Mouse (Mus musculus): ENCODE results near the gene Piwil4.
"Not testable (repeated sequence)": the region's sequence is repeated elsewhere in the genome, so short reads cannot be mapped to it uniquely, and the experiment has no call there.

Gene Piwil4

DNA sequence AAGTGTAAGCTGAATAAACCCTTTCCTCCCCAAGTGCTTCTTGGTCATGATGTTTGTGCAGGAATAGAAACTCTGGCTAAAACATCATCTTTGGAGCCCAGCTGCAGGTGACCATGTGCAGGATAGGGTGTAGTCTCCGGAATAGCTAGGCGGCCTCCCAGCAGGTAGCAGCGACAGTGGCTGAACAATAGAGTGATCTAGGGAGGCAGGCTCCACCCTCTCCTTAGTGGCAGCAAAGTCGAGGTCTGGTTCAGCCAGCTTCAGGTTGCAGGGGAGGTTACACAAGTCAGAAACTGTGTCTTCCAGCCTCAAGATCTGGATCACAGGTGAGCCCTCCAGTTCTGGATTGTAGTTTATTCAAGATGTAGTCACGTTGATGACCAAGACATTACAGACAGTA lies 68.6 kb downstream of the Piwil4 start:
- DNase-seq (ENCODE audit: extremely low spot score) = not testable (repeated sequence)

DNA sequence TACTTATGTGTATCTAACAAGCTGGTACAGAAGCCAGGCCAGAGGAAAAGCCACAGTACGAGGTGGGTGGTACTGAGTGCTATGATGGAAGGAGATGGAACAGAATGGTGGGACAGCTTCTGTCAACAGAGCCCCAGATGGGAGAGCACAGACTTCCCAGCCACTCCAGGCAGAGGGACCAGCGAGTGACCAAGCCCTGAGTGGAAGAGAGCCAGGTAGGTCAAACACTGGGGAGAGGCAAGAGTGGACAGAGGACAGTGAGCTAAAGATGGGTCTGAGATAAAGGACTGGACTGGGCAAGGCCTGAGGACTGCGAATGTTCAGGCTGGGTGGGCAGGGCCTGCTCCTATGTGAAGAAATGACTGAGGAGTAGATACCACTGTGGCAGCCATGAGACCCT lies 72.2 kb downstream of the Piwil4 start:
- DNase-seq (ENCODE audit: extremely low spot score) = no peak

DNA sequence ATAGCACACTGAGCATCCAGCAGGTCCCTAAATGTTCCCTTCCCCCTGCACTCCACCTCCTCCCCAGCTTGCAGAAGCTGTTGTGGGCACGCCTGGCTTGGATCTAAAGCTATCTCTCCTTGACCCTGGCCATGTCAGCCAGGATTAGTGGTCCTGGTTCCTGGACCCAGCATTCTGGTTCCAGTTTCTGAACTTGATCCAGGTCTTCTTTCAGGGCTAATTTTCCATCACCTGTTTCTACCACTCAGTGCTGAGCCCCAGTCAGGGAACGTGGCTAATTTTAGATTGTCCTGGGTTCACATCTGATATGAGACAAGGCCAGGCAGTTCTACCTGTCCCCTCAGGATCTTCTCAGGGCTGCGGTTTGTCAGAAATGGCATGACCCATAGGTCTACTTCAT lies 74.5 kb downstream of the Piwil4 start:
- no peak for DNase-seq (ENCODE audit: extremely low spot score)

DNA sequence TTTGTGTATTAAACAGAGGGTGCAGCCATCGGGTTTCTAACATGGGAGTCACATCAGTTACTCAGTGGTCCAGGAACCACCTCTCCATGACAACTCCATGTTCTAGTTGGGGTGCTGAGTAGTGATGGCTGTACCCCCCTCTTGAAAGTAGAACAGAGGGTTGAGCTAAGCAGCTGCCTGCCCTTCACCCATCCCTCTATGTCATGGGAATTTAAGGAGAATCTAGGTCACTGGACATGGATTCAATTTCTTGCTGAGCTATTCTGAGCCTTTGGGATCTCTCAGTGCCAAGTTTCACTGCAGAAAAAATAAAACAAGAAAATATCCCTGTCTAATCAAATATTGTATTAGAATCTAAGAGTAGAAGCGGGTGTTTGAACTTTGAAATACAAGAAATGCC lies 76.9 kb downstream of the Piwil4 start:
- no peak for DNase-seq (ENCODE audit: extremely low spot score)

DNA sequence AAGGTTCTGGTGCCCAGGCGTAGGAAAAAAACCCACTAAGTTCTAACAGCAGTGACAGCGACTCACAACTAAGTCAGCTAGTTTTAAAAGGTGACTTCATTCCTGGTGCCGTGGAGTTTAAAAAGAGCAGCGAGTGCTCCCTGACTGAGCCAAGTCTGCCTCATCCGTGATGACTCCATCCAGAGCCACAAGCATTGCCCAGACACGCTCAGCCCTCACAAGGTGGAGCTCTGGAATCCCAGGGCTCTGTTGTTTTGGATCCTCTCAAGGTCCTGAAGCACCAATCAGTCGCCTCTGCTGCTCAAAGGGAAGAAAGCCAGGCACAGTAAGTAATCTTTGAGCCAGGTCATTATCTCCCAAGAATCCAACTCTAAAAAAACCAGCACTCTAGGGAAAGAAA lies 77.7 kb downstream of the Piwil4 start:
- DNase-seq (ENCODE audit: extremely low spot score) = no peak

DNA sequence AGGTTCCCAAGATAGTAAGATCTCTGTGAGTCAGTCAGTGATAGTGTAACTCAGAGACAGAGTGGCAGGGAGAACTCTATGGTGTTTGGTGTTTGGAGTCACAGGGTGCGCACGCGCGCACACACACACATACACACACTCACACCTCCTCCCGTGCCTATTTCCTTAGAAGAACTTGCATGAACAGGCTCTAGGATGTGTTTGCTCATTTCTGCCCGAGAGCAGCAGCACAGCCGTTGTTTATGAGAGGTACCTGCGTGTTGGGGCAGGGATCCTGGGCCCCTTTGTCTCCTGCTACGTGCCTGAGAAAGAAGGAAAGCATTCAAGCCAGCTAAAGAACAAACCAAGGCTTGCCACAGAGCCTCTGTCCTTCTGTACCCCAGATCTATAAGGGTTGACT lies 78.4 kb downstream of the Piwil4 start:
- no peak for DNase-seq (ENCODE audit: extremely low spot score)

DNA sequence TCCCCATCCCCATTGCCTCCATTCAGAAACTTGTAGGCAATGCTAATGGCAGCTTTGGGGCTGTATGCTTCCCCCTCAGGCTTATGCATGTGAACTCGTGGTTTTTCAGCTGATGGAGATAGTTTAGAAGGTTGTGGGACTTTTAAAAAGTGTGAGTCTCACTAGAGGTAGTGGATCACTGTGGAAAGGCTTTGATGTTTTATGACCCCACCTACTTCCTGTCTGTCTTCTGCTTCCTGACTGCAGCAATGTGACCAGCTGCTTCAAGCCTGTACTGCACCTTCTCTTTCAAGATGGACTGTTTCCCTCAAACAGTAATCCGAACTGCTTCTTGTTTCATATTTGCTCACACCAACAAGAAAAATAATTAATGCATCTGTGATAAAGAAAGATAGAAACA lies 82.6 kb downstream of the Piwil4 start:
- no peak for DNase-seq (ENCODE audit: extremely low spot score)

DNA sequence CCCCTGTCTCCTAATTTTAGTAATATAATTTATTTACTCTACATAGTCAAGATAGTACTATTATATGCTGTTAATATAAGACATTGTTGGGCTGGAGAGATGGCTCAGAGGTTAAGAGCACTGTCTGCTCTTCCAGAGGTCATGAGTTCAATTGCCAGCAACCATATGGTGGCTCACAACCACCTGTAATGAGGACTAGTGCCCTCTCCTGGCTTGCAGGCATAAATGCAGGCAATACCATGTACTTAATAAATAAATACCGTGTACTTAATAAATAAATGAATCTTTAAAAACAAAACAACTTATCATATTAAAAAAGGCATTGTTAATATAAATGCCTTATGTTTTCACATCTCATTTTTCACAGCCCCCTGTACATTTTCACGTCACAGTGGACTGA lies 86.5 kb downstream of the Piwil4 start:
- DNase-seq (ENCODE audit: extremely low spot score) = no peak

DNA sequence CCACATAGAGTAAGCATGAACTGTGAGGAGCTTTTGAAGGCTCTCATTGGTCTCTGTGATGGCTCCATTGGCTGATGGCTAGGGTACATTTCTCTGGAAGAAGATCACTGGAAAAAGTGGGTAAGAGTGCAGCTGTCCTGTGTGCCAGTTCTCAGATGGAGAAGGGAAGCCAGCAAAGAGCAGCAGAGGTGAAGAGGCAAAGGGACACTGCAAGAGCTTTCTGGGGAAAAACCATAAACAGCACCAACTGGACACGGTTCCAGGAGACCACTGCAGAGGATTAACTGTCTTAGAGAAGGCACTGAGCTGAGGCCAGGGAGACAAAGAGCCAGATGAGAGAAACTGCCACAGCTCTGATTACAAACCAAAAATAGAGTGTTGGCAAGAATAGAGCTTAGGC lies 87.8 kb downstream of the Piwil4 start:
- DNase-seq (ENCODE audit: extremely low spot score) = no peak

DNA sequence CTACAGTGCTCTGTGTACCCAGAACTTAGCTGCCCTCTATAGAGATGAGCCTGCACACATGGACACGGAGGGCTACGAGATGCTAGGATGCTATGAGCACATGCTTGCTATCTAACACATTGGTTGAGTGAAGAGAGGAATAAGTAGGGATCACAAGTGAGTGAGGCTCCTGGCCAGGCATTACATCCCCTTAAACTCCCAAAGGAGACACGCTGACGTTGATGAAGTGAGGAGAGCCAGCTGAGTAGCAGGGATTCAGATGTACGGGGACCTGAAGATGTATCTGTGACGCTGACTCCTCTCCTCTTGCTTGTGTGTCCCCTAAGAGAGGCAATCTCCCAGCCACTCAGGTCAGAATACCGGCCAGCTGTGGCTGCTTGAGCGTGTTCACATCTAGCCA lies 92.7 kb downstream of the Piwil4 start:
- no peak for DNase-seq (ENCODE audit: extremely low spot score)

DNA sequence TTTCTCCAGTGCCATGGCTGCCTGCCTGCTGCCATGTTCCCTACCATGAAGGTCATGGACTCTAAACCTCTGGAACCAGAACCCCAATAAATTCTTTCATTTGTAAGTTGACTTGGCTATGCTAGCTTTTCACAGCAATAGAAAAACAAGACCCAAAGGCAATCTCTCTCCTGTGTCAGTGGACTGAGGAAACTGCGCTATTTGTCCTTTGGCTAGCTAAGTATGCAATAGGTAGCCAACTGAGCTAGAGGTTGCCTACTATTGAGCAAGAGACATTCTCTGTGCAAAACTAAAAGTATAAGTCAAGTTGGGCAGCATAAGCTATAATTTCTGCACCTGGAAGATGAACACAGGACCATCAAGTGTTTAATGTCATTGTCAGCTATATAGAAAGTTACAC lies 93.9 kb downstream of the Piwil4 start:
- DNase-seq (ENCODE audit: extremely low spot score) = no peak
